Mouse (Mus musculus) embryonic fibroblast, embryonic 13.5 days (primary cell): ENCODE results near the gene Tyw3.

Experiments
- CTCF ChIP-seq: IDR thresholded peaks from 2 replicates; pipeline ENCODE4 v1.5.1; 2011; ENCODE audit warnings: mild to moderate bottlenecking, control low read depth, low read length, moderate library complexity, borderline replicate concordance; ENCODE audit not compliant: insufficient read depth
- POLR2A ChIP-seq: IDR thresholded peaks from 2 replicates; pipeline ENCODE4 v1.6.1; 2011; ENCODE audit warnings: low read depth, mild to moderate bottlenecking, control low read depth, low read length, moderate library complexity

- TF ChIP-seq CTCF, result no peak
- TF ChIP-seq POLR2A, result no peak
Observed at GRCm38 (mm10) chr3:154577895-154578294, 19.0 kb downstream of the Tyw3 start.
